Mouse (Mus musculus) heart, postnatal 0 days (tissue): Measurements from ENCODE around the gene Ccn2. TPM values are rescaled to one million over a fixed set of nuclear protein-coding genes. Genes with fewer than 3 reads are reported as not detected.

Experiments
- ATAC-seq: fragments of 200-750 bp; cut with Nextera tagmentation; 2 replicates; pipeline ENCODE4 v1.8.0; 2017; ENCODE audit warnings: low read depth, moderate number of reproducible peaks, moderate library complexity; ENCODE audit not compliant: insufficient read depth
- DNase-seq: peaks from one replicate; pipeline ENCODE4 v3.0.0-alpha.2; 2016; ENCODE audit warnings: low spot score
- H3K27ac ChIP-seq: fragments of 300-500 bp; sonication (generic); 2 replicates; pipeline ENCODE4 v1.5.1; 2014; ENCODE audit warnings: low read depth, mild to moderate bottlenecking
- H3K27me3 ChIP-seq: fragments of 300-500 bp; sonication (generic); 2 replicates; pipeline ENCODE4 v1.6.1; 2014; ENCODE audit warnings: low read length, mixed read lengths; ENCODE audit not compliant: control insufficient read depth, insufficient read depth
- H3K36me3 ChIP-seq: fragments of 300-500 bp; sonication (generic); replicated peaks from 2 replicates; pipeline ENCODE4 v1.6.1; 2014; ENCODE audit warnings: low read length, mixed read lengths; ENCODE audit not compliant: control insufficient read depth, insufficient read depth
- H3K4me1 ChIP-seq: fragments of 300-500 bp; sonication (generic); 2 replicates; pipeline ENCODE4 v1.6.1; 2014; ENCODE audit warnings: antibody characterized with exemption; ENCODE audit not compliant: control insufficient read depth, insufficient read depth
- H3K4me2 ChIP-seq: fragments of 300-500 bp; sonication (generic); 2 replicates; pipeline ENCODE4 v1.6.1; 2014; ENCODE audit warnings: low read depth, mild to moderate bottlenecking, low read length, moderate library complexity
- H3K4me3 ChIP-seq: fragments of 300-500 bp; sonication (generic); 2 replicates; pipeline ENCODE4 v1.5.1; 2014; ENCODE audit warnings: low read depth, low read length
- H3K9ac ChIP-seq: fragments of 300-500 bp; sonication (generic); replicated peaks from 2 replicates; pipeline ENCODE4 v1.6.1; 2014; ENCODE audit warnings: low read depth, low read length, mixed read lengths
- H3K9me3 ChIP-seq: fragments of 300-500 bp; sonication (generic); replicated peaks from 2 replicates; pipeline ENCODE4 v1.6.1; 2016; ENCODE audit warnings: low read length; ENCODE audit not compliant: control insufficient read depth
- CTCF ChIP-seq: IDR thresholded peaks from 2 replicates; pipeline ENCODE4 v1.5.1; 2016; ENCODE audit warnings: antibody characterized with exemption, control low read depth, low read depth
- EP300 ChIP-seq: IDR thresholded peaks from 2 replicates; pipeline ENCODE4 v1.6.1; 2016; ENCODE audit warnings: antibody characterized with exemption, low read depth
- WGBS: fragments of 180-500 bp; shearing (Covaris S2); extraction: QIAGEN DNeasy Blood & Tissue Kit; methylation state at CpG from one replicate; pipeline ENCODE4 v1.1.7; 2014; 5-methylcytosine and 5-hydroxymethylcytosine counted together
- polyA plus RNA-seq: library from polyadenylated mRNA; unstranded; fragments of >200 nt; fragmentation: Nextera tagmentation; extraction: Ambion mirVana; gene quantifications from 2 replicates; pipeline ENCODE4 v1.2.1, GENCODE M21; 2015
- total RNA-seq: library from RNA; depleted of rRNA; stranded (reverse); fragments of >200 nt; gene quantifications from 2 replicates; pipeline ENCODE4 v1.2.3, GENCODE M21; 2014; ENCODE audit warnings: low replicate concordance

The Ccn2 gene
- total and polyA plus RNA-seq, 2 experiments from 2014 or later: 24.4 to 265 TPM

DNA sequence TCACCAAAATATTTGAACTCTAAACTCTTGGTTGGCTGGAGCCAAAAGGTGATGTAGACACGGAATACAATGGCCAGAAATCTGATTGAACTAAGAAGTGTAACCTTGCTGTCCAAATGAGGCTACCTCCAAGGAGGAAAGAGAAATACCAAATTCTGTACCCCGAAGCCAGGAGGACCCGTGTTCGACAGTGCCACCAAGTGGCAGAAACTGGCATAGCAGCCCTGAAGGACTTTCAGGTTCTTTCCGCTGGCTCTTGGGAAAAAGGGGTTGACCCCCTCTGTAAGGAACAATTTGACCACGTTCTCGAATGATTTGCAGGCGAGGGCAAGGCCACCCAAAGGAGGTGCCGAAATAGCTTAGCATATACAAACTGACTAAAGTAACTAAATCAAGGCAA is 26.3 kb downstream of the Ccn2 start:
- Histone ChIP-seq H3K4me1 (no peaks in the 10 kb centered on the region), H3K4me2 (no peak overlapping the region), H3K4me3 (no peak overlapping the region), H3K9ac (no peak overlapping the region), H3K27ac (no peak overlapping the region), H3K9me3 (no peaks in the 10 kb centered on the region), H3K36me3 (no peaks in the 10 kb centered on the region), H3K27me3 (no peaks in the 10 kb centered on the region)
- no peak; the same call in 1 of the 2 replicates for ATAC-seq
- peak; percentile 85 for TF ChIP-seq CTCF
- TF ChIP-seq EP300: no peak
- 14% methylated on average over 9 of the region's 9 CpGs for WGBS
- peak; percentile 31 for DNase-seq

DNA sequence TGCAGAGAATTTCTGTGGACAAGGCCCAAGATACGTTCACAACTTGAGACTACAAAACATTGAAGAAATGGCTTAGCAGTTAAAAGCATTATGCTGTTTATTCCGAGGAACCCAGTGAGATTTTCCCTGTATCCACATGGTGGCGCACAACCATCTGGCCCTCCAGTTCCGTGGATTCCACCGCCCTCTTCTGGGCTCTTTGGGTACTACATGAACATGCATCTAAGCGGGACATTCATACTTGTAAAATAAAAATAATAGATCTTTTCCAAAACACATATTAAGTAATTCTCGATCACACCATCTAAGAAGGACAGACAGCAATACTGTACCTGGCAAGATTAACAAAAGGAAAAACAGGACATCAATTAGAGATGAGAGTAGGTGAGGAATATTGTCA is 27.3 kb downstream of the Ccn2 start:
- Histone ChIP-seq H3K4me1 (no peaks in the 10 kb centered on the region), H3K36me3 (no peaks in the 10 kb centered on the region), H3K27ac (no peak overlapping the region), H3K4me2 (no peak overlapping the region), H3K9me3 (no peaks in the 10 kb centered on the region), H3K27me3 (no peaks in the 10 kb centered on the region), H3K9ac (no peak overlapping the region), H3K4me3 (no peak overlapping the region)
- TF ChIP-seq CTCF: peak; percentile 99
- no peak for TF ChIP-seq EP300
- ATAC-seq (no peak), DNase-seq (peak; percentile 55)
- 31% methylated on average over 7 of the region's 7 CpGs for WGBS

DNA sequence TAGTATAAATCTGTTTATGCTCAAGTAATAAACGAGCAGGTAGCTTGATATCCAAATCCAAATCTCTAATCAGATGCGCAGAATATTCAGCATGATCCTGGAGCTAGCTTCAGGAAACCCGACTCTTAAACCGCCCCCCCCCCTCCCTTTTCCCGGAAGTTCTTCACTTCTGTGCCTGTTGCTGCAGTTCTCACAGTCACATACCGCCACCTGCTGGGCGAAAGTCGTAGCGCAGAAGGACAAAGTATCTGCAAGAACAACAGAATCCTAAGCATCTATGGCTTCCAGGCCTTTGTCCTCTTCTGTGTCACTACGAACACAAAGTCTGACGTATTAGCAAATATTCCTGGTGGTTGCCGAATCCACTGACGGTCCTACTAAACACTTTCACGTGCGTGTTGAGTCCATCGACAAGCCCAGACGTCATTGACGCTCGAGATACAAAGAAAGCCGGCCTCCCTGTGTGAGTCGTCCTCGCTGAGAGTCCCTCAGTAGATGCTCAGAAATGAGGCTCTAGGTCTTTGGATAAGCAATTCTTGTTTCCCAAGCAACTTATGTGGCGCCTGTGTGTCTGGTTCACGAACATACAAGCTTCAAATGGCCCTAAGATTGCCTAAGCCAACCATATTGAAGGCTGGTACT is 29.9 kb downstream of the Ccn2 start:
- Histone ChIP-seq H3K27me3 (no peaks in the 10 kb centered on the region), H3K4me2 (0 out of 2 replicates have a peak overlapping the region, but pooled peaks have one; percentile 37), H3K9me3 (no peaks in the 10 kb centered on the region), H3K4me1 (no peaks in the 10 kb centered on the region; the same call in 1 of the 2 replicates), H3K9ac (no peak overlapping the region), H3K36me3 (no peaks in the 10 kb centered on the region), H3K4me3 (no peak overlapping the region), H3K27ac (no peak overlapping the region)
- no peak; the same call in 1 of the 2 replicates for ATAC-seq
- DNase-seq: peak; percentile 71
- 31% methylated on average over 24 of the region's 24 CpGs for WGBS
- TF ChIP-seq CTCF: peak; percentile 97
- no peak for TF ChIP-seq EP300

DNA sequence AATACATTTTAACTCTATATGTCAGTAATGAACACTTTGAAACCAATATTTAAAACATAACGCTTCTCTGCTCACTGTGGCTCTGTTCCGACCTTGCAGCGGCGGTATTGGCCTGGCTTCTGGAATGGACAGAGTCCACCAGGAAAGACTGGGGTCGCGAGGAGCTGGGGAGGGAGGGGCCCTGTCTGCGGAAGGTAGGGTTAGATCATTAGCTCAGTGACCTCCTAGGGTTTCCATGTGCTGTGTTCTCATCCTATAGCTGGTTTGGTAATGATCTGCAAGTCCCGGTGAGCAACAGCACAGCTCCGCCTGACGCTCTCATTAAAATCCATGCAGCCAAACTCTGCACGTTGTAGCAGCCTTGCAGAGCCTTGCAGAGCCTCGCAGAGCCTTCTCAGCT is 32.0 kb downstream of the Ccn2 start:
- DNase-seq: no peak
- no peak for TF ChIP-seq EP300
- TF ChIP-seq CTCF: no peak
- H3K27ac ChIP-seq: no peak overlapping the region

DNA sequence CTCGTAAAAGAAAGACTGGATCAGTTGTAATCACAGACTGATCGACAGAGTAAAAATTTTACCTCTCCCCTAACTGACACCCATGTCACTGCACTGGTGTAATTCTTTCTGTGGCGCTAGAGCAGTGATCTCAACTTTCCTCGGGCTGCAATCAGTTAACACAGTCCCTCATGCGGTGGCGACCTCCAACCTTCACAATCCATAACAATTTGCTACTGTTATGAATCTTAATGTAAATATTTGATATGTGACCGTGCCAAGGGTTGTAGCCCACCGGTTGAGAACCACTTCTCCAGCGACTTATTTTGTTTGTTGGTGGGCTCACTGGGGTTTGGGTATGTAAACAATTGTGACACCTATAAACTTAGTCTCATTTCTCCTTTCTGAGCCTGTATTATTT is 33.2 kb downstream of the Ccn2 start:
- Histone ChIP-seq H3K9me3 (no peaks in the 10 kb centered on the region), H3K9ac (no peak overlapping the region), H3K36me3 (no peaks in the 10 kb centered on the region), H3K4me3 (no peak overlapping the region), H3K27me3 (no peaks in the 10 kb centered on the region), H3K4me1 (no peaks in the 10 kb centered on the region; the same call in 1 of the 2 replicates), H3K27ac (no peak overlapping the region), H3K4me2 (peak overlapping the region; percentile 26)
- WGBS: 67% methylated on average over 9 of the region's 9 CpGs
- DNase-seq (no peak), ATAC-seq (no peak)
- TF ChIP-seq CTCF (no peak), EP300 (no peak)

More for the DNA sequence above, 32.0 kb downstream of the Ccn2 start:
- H3K9ac ChIP-seq: no peak overlapping the region
- no peak for ATAC-seq
- no peaks in the 10 kb centered on the region for H3K9me3 ChIP-seq
- H3K27me3 ChIP-seq: no peaks in the 10 kb centered on the region
- 69% methylated on average over 12 of the region's 12 CpGs for WGBS
- no peak overlapping the region for H3K4me2 ChIP-seq
- H3K36me3 ChIP-seq: no peaks in the 10 kb centered on the region
- no peak overlapping the region for H3K4me3 ChIP-seq
- no peaks in the 10 kb centered on the region; the same call in 1 of the 2 replicates for H3K4me1 ChIP-seq
